Mouse (Mus musculus) intestine, postnatal 0 days (tissue): ENCODE measurements around the gene Omp. TPM values are rescaled to one million over a fixed set of nuclear protein-coding genes. Genes with fewer than 3 reads are reported as not detected.
A peak's percentile ranks its signal among the peaks of the same experiment; 100 is the strongest.

Source experiments
- ATAC-seq: fragments of 200-750 bp; cut with Nextera tagmentation; 2 replicates; pipeline ENCODE4 v1.8.0; 2017; ENCODE audit warnings: mild to moderate bottlenecking, moderate TSS enrichment, moderate library complexity
- H3K27ac ChIP-seq: fragments of 300-500 bp; sonication (generic); 2 replicates; pipeline ENCODE4 v1.5.1; 2014; ENCODE audit warnings: mild to moderate bottlenecking, low read depth, low read length, moderate library complexity
- H3K27me3 ChIP-seq: fragments of 300-500 bp; sonication (generic); replicated peaks from 2 replicates; pipeline ENCODE4 v1.6.1; 2014; ENCODE audit warnings: low read length, mixed read lengths; ENCODE audit not compliant: control insufficient read depth, insufficient read depth
- H3K36me3 ChIP-seq: fragments of 300-500 bp; sonication (generic); 2 replicates; pipeline ENCODE4 v1.6.1; 2014; ENCODE audit warnings: mild to moderate bottlenecking, moderate library complexity; ENCODE audit not compliant: control insufficient read depth, insufficient read depth
- H3K4me1 ChIP-seq: fragments of 300-500 bp; sonication (generic); replicated peaks from 2 replicates; pipeline ENCODE4 v1.6.1; 2014; ENCODE audit warnings: antibody characterized with exemption, low read length, mixed read lengths; ENCODE audit not compliant: control insufficient read depth, insufficient read depth
- H3K4me2 ChIP-seq: fragments of 300-500 bp; sonication (generic); replicated peaks from 2 replicates; pipeline ENCODE4 v1.6.1; 2014; ENCODE audit warnings: low read depth, mild to moderate bottlenecking, moderate library complexity
- H3K4me3 ChIP-seq: fragments of 300-500 bp; sonication (generic); 2 replicates; pipeline ENCODE4 v1.5.1; 2014; ENCODE audit warnings: low read depth, low read length
- H3K9ac ChIP-seq: fragments of 300-500 bp; sonication (generic); 2 replicates; pipeline ENCODE4 v1.6.1; 2014; ENCODE audit warnings: mild to moderate bottlenecking, low read depth, low read length
- H3K9me3 ChIP-seq: fragments of 300-500 bp; sonication (generic); 2 replicates; pipeline ENCODE4 v1.6.1; 2016; ENCODE audit warnings: mixed run types; ENCODE audit not compliant: control insufficient read depth
- CTCF ChIP-seq: sonication (generic); IDR thresholded peaks from 2 replicates; pipeline ENCODE4 v1.5.1; 2016; ENCODE audit warnings: low read depth, mild to moderate bottlenecking, control low read depth, antibody characterized with exemption, moderate library complexity
- WGBS: fragments of 180-500 bp; shearing (Covaris S2); extraction: QIAGEN DNeasy Blood & Tissue Kit; methylation state at CpG from one replicate; pipeline ENCODE4 v1.1.7; 2014; 5-methylcytosine and 5-hydroxymethylcytosine counted together
- polyA plus RNA-seq: library from polyadenylated mRNA; unstranded; fragments of >200 nt; fragmentation: Nextera tagmentation; extraction: Ambion mirVana; gene quantifications from 2 replicates; pipeline ENCODE4 v1.2.1, GENCODE M21; 2015

Omp gene
- polyA plus RNA-seq, 1 experiment from 2014 or later = 0.10 TPM

- no peak for TF ChIP-seq CTCF
- H3K4me2 ChIP-seq = no peak overlapping the region
- ATAC-seq = no peak
- H3K27me3 ChIP-seq = no peaks in the 10 kb centered on the region
- H3K9ac ChIP-seq = no peak overlapping the region
- H3K27ac ChIP-seq = no peak overlapping the region
- peaks cover 9% of the 10 kb centered on the region; the same call in 1 of the 2 replicates for H3K4me1 ChIP-seq
- no peaks in the 10 kb centered on the region; the same call in 1 of the 2 replicates for H3K36me3 ChIP-seq
- H3K9me3 ChIP-seq = no peaks in the 10 kb centered on the region
- WGBS = 60% methylated on average over 8 of the region's 8 CpGs
- H3K4me3 ChIP-seq = no peak overlapping the region
Observed at GRCm38 (mm10) chr7:98121673-98122072, 23.6 kb downstream of the Omp start.

- no peak for ATAC-seq
- Histone ChIP-seq H3K4me1 (peaks cover 9% of the 10 kb centered on the region; the same call in 1 of the 2 replicates), H3K27me3 (no peaks in the 10 kb centered on the region), H3K4me3 (no peak overlapping the region), H3K4me2 (no peak overlapping the region; the same call in 1 of the 2 replicates), H3K36me3 (no peaks in the 10 kb centered on the region; the same call in 1 of the 2 replicates), H3K9me3 (no peaks in the 10 kb centered on the region), H3K27ac (peak overlapping the region; percentile 71; the same call in 1 of the 2 replicates), H3K9ac (no peak overlapping the region)
- WGBS = 40% methylated on average over 3 of the region's 3 CpGs
- TF ChIP-seq CTCF = no peak
Observed at GRCm38 (mm10) chr7:98121241-98121640, 24.1 kb downstream of the Omp start.

GRCm38 (mm10) chr7:98120325-98120724, 25.0 kb downstream of the Omp start:
- Histone ChIP-seq H3K9ac (no peak overlapping the region), H3K9me3 (no peaks in the 10 kb centered on the region), H3K4me3 (no peak overlapping the region), H3K36me3 (no peaks in the 10 kb centered on the region; the same call in 1 of the 2 replicates), H3K27ac (peak overlapping the region; percentile 81), H3K4me1 (peaks cover 9% of the 10 kb centered on the region; the same call in 1 of the 2 replicates), H3K4me2 (peak overlapping the region; percentile 61), H3K27me3 (no peaks in the 10 kb centered on the region)
- ATAC-seq = peak; percentile 85
- 5% methylated on average over 7 of the region's 7 CpGs for WGBS
- peak; percentile 87 for TF ChIP-seq CTCF

- H3K4me1 ChIP-seq = peaks cover 9% of the 10 kb centered on the region; the same call in 1 of the 2 replicates
- ATAC-seq = 0 out of 2 replicates have a peak, but pooled peaks have one; percentile 22
- H3K36me3 ChIP-seq = no peaks in the 10 kb centered on the region; the same call in 1 of the 2 replicates
- H3K4me2 ChIP-seq = peak overlapping the region; percentile 61
- H3K4me3 ChIP-seq = no peak overlapping the region
- WGBS = 70% methylated on average over 2 of the region's 2 CpGs
- no peaks in the 10 kb centered on the region for H3K9me3 ChIP-seq
- peak overlapping the region; percentile 81 for H3K27ac ChIP-seq
- H3K27me3 ChIP-seq = no peaks in the 10 kb centered on the region
- H3K9ac ChIP-seq = no peak overlapping the region
- TF ChIP-seq CTCF = no peak
Observed at GRCm38 (mm10) chr7:98119961-98120232, 25.4 kb downstream of the Omp start.

- H3K27me3 ChIP-seq = no peaks in the 10 kb centered on the region
- TF ChIP-seq CTCF = peak; percentile 60
- ATAC-seq = peak; percentile 83
- H3K4me3 ChIP-seq = peak within 1 kb of the TSS; percentile 20
- H3K4me2 ChIP-seq = peak within 1 kb of the TSS; percentile 61
- H3K4me1 ChIP-seq = peaks cover 9% of the 10 kb centered on the region; the same call in 1 of the 2 replicates
- H3K36me3 ChIP-seq = no peaks in the 10 kb centered on the region; the same call in 1 of the 2 replicates
- H3K9me3 ChIP-seq = no peaks in the 10 kb centered on the region
- peak within 1 kb of the TSS; percentile 42 for H3K9ac ChIP-seq
- WGBS = 20% methylated on average over 9 of the region's 9 CpGs
- H3K27ac ChIP-seq = peak within 1 kb of the TSS; percentile 81
Observed at GRCm38 (mm10) chr7:98119179-98119960, 25.9 kb downstream of the Omp start, which contains the start of gene Myo7a. Gene Myo7a (minus strand): TSS chr7:98119524.

DNA sequence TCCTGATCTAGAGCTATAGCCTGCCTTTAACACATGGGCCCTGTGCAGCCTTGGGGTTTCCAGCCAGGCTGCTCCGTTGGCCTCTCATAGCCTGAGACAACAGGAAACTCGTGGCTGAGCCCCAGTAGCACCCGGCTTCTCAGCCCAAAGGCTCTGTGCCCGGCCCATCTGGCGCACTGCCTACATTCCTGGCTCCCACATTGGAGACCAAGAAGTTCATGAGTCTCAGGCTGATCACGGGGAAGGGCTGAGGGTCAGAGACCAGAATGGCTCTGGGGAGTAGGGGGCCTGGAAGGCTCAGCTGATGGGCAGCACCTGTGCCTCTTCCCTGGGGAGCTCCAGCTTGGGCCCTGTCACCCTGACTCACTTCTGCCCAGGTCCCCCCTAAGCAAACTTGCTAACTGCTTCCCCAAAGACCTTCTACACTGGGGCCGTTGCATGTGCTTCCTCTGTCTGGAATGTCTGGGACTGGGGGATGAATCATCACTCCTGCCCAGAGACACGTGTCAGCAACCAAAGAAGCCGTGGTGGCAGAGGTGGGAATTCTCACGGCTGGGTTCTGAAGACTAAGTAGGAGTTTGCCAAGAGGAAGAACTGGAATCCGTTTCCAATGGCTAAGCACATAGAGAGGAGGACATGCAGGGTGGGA, 28.2 kb downstream of the Omp start:
- no peak for ATAC-seq
- TF ChIP-seq CTCF = no peak
- Histone ChIP-seq H3K4me3 (no peak overlapping the region), H3K27ac (peak overlapping the region; percentile 81; the same call in 1 of the 2 replicates), H3K4me1 (peaks cover 9% of the 10 kb centered on the region; the same call in 1 of the 2 replicates), H3K27me3 (no peaks in the 10 kb centered on the region), H3K9ac (peak overlapping the region; percentile 40; the same call in 1 of the 2 replicates), H3K4me2 (peak overlapping the region; percentile 61), H3K36me3 (no peaks in the 10 kb centered on the region; the same call in 1 of the 2 replicates), H3K9me3 (no peaks in the 10 kb centered on the region)
- 24% methylated on average over 11 of the region's 11 CpGs for WGBS
